Mouse (Mus musculus): ENCODE results near the gene 0610010K14Rik. TPM values are rescaled to one million over a fixed set of nuclear protein-coding genes. Genes with fewer than 3 reads are reported as not detected.
A peak's percentile ranks its signal among the peaks of the same experiment; 100 is the strongest.

Gene 0610010K14Rik
- polyA plus RNA-seq, 1 experiment from 2014 or later, result 229 TPM

DNA sequence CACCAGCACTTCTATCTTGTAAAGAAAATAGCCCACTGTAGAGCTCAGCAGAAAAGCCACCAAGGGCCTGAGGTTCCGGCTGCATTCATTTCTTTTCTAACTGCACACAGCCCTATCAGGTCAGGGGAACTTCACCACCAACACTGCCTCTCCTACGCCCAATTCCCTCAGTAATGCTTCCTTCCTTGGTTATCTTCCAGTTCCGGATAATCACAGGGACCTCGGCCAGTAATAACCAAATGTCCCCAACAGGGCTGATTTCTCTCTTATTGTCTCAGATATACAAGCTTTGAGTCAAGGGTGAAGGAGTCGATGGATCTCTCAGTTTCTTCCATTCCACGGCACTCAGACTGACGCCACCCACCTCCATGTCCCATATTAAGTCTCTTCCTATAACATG lies 30.4 kb downstream of the 0610010K14Rik start:
- Histone ChIP-seq H3K9me3 (ENCODE audit: control insufficient read depth, low read length) (no peaks in the 10 kb centered on the region), H3K36me3 (ENCODE audit: control insufficient read depth, insufficient read depth, low read length) (no peaks in the 10 kb centered on the region), H3K4me1 (replicated peaks; ENCODE audit: control insufficient read depth, insufficient read depth, low read length) (no peaks in the 10 kb centered on the region), H3K4me3 (ENCODE audit: low read depth, low read length) (no peak overlapping the region), H3K27me3 (ENCODE audit: control insufficient read depth, insufficient read depth, low read length) (no peaks in the 10 kb centered on the region; the same call in 1 of the 2 replicates), H3K9ac (ENCODE audit: low read depth, low read length) (no peak overlapping the region), H3K27ac (ENCODE audit: low read depth, low read length) (no peak overlapping the region), H3K4me2 (replicated peaks; ENCODE audit: low read depth, low read length) (no peak overlapping the region)
- DNase-seq (ENCODE audit: low spot score) (no peak), ATAC-seq (ENCODE audit: low FRiP score) (no peak)
- WGBS, result 85% methylated on average over 7 of the region's 7 CpGs

GRCm38 (mm10) chr11:70206801-70207200 lies 30.9 kb downstream of the 0610010K14Rik start:
- 87% methylated on average over 2 of the region's 2 CpGs for WGBS
- Histone ChIP-seq H3K4me2 (replicated peaks; ENCODE audit: low read depth, low read length) (no peak overlapping the region), H3K27ac (ENCODE audit: low read depth, low read length) (no peak overlapping the region), H3K27me3 (ENCODE audit: control insufficient read depth, insufficient read depth, low read length) (no peaks in the 10 kb centered on the region), H3K4me1 (replicated peaks; ENCODE audit: control insufficient read depth, insufficient read depth, low read length) (no peaks in the 10 kb centered on the region), H3K36me3 (ENCODE audit: control insufficient read depth, insufficient read depth, low read length) (no peaks in the 10 kb centered on the region), H3K4me3 (ENCODE audit: low read depth, low read length) (no peak overlapping the region), H3K9me3 (ENCODE audit: control insufficient read depth, low read length) (no peaks in the 10 kb centered on the region), H3K9ac (ENCODE audit: low read depth, low read length) (no peak overlapping the region)
- DNase-seq (ENCODE audit: low spot score) (no peak), ATAC-seq (ENCODE audit: low FRiP score) (no peak)

DNA sequence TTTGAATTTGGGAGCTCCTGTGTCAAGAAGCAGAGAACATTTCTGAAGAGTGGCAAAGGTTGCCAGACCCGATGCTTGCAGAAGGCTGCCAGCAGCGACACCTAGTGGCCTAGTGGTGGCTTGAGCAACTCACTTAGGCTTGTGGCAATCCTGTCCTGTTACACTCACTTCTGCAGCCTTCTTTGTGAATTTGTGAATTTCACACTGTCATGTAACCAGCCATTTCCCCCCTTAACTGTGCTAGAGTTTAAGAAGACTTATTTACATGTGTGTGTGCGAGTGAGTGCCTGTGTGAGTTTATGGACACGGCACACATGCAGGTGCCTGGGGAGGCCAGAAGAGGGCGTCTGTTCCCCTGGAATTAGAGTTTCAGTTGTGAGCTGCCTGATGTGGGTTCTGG lies 36.0 kb downstream of the 0610010K14Rik start:
- no peak for ATAC-seq (ENCODE audit: low FRiP score)
- no peaks in the 10 kb centered on the region for H3K36me3 ChIP-seq (ENCODE audit: control insufficient read depth, insufficient read depth, low read length)
- DNase-seq (ENCODE audit: low spot score), result peak; percentile 88
- H3K9ac ChIP-seq (ENCODE audit: low read depth, low read length), result no peak overlapping the region
- 35% methylated on average over 5 of the region's 5 CpGs for WGBS
- H3K27me3 ChIP-seq (ENCODE audit: control insufficient read depth, insufficient read depth, low read length), result no peaks in the 10 kb centered on the region
- no peak overlapping the region for H3K4me2 ChIP-seq (replicated peaks; ENCODE audit: low read depth, low read length)
- H3K4me3 ChIP-seq (ENCODE audit: low read depth, low read length), result no peak overlapping the region
- no peaks in the 10 kb centered on the region for H3K9me3 ChIP-seq (ENCODE audit: control insufficient read depth, low read length)
- H3K4me1 ChIP-seq (replicated peaks; ENCODE audit: control insufficient read depth, insufficient read depth, low read length), result no peaks in the 10 kb centered on the region
- no peak overlapping the region for H3K27ac ChIP-seq (ENCODE audit: low read depth, low read length)

DNA sequence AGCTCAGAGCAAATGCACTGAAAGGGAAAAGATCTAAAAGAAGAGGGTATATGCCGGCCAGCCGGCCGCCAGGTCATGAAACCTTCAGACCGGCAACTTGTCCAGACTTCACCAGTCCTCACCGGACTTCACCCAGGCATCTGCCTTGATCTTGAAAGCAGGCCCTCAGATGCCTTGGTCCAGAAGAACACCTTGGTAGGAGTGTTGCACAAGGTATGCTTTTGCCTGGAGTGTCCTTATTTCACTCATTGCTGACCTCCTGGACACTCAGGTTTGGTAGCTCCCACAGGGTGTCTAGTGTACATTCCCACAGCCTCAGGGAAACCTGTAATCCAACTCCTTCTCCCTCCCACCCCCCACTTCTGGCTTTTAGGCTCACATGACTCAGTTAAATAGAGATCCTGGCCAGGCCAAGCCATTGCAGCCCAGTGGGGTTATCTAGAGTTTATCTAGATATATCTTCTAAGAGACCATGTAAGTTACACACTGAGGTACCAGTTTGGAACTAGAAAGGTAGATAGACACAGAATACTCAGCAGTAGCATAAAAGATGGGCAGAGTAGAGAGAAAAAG lies 37.6 kb downstream of the 0610010K14Rik start:
- DNase-seq (ENCODE audit: low spot score), result no peak
- H3K27me3 ChIP-seq (ENCODE audit: control insufficient read depth, insufficient read depth, low read length), result no peaks in the 10 kb centered on the region
- 92% methylated on average over 5 of the region's 5 CpGs for WGBS

DNA sequence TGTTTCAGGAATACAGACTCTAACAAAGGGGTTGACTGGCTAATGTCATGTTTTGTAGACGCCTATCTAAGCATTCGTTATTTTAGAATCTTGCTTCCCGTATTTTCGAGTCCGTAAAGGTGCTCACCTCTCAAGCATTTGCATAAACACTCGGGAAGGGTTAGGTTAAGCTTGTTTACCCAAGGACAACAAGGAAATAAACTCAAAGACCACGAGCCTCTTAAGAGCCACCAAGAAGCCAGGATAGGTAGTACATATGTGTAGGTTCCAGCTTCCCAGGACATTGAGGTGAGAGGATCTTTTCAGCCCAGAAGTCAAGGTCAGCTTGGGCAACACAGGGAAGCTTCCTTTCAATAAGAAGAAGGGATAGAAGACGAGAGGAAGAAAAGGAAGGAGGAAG lies 38.6 kb downstream of the 0610010K14Rik start:
- Histone ChIP-seq H3K27me3 (ENCODE audit: control insufficient read depth, insufficient read depth, low read length) (no peaks in the 10 kb centered on the region), H3K27ac (ENCODE audit: low read depth, low read length) (no peak overlapping the region), H3K9me3 (ENCODE audit: control insufficient read depth, low read length) (no peaks in the 10 kb centered on the region), H3K9ac (ENCODE audit: low read depth, low read length) (no peak overlapping the region), H3K4me1 (replicated peaks; ENCODE audit: control insufficient read depth, insufficient read depth, low read length) (no peaks in the 10 kb centered on the region), H3K4me3 (ENCODE audit: low read depth, low read length) (no peak overlapping the region), H3K36me3 (ENCODE audit: control insufficient read depth, insufficient read depth, low read length) (no peaks in the 10 kb centered on the region), H3K4me2 (replicated peaks; ENCODE audit: low read depth, low read length) (no peak overlapping the region)
- DNase-seq (ENCODE audit: low spot score), result no peak
- WGBS, result 86% methylated on average over 8 of the region's 8 CpGs
- no peak for ATAC-seq (ENCODE audit: low FRiP score)

More for the DNA sequence above, 37.6 kb downstream of the 0610010K14Rik start:
- Histone ChIP-seq H3K9me3 (ENCODE audit: control insufficient read depth, low read length) (no peaks in the 10 kb centered on the region), H3K4me3 (ENCODE audit: low read depth, low read length) (no peak overlapping the region), H3K27ac (ENCODE audit: low read depth, low read length) (no peak overlapping the region), H3K4me1 (replicated peaks; ENCODE audit: control insufficient read depth, insufficient read depth, low read length) (no peaks in the 10 kb centered on the region), H3K4me2 (replicated peaks; ENCODE audit: low read depth, low read length) (no peak overlapping the region), H3K36me3 (ENCODE audit: control insufficient read depth, insufficient read depth, low read length) (no peaks in the 10 kb centered on the region), H3K9ac (ENCODE audit: low read depth, low read length) (no peak overlapping the region)
- no peak for ATAC-seq (ENCODE audit: low FRiP score)

GRCm38 (mm10) chr11:70198332-70198731 lies 39.4 kb downstream of the 0610010K14Rik start:
- no peak for DNase-seq (ENCODE audit: low spot score)
- 89% methylated on average over 3 of the region's 3 CpGs for WGBS
- ATAC-seq (ENCODE audit: low FRiP score), result no peak
- no peaks in the 10 kb centered on the region for H3K36me3 ChIP-seq (ENCODE audit: control insufficient read depth, insufficient read depth, low read length)
- no peaks in the 10 kb centered on the region for H3K9me3 ChIP-seq (ENCODE audit: control insufficient read depth, low read length)
- H3K9ac ChIP-seq (ENCODE audit: low read depth, low read length), result no peak overlapping the region
- H3K4me3 ChIP-seq (ENCODE audit: low read depth, low read length), result no peak overlapping the region
- no peak overlapping the region for H3K27ac ChIP-seq (ENCODE audit: low read depth, low read length)
- H3K4me2 ChIP-seq (replicated peaks; ENCODE audit: low read depth, low read length), result no peak overlapping the region
- H3K27me3 ChIP-seq (ENCODE audit: control insufficient read depth, insufficient read depth, low read length), result no peaks in the 10 kb centered on the region
- H3K4me1 ChIP-seq (replicated peaks; ENCODE audit: control insufficient read depth, insufficient read depth, low read length), result no peaks in the 10 kb centered on the region

GRCm38 (mm10) chr11:70193354-70194285 lies 44.1 kb downstream of the 0610010K14Rik start:
- H3K27ac ChIP-seq (ENCODE audit: low read depth, low read length), result no peak overlapping the region
- no peaks in the 10 kb centered on the region for H3K27me3 ChIP-seq (ENCODE audit: control insufficient read depth, insufficient read depth, low read length)
- no peak overlapping the region for H3K4me2 ChIP-seq (replicated peaks; ENCODE audit: low read depth, low read length)
- H3K9me3 ChIP-seq (ENCODE audit: control insufficient read depth, low read length), result no peaks in the 10 kb centered on the region
- no peaks in the 10 kb centered on the region for H3K4me1 ChIP-seq (replicated peaks; ENCODE audit: control insufficient read depth, insufficient read depth, low read length)
- H3K36me3 ChIP-seq (ENCODE audit: control insufficient read depth, insufficient read depth, low read length), result no peaks in the 10 kb centered on the region
- WGBS, result 60% methylated on average over 11 of the region's 11 CpGs
- H3K9ac ChIP-seq (ENCODE audit: low read depth, low read length), result no peak overlapping the region
- H3K4me3 ChIP-seq (ENCODE audit: low read depth, low read length), result no peak overlapping the region
- no peak for ATAC-seq (ENCODE audit: low FRiP score)
- DNase-seq (ENCODE audit: low spot score), result no peak

DNA sequence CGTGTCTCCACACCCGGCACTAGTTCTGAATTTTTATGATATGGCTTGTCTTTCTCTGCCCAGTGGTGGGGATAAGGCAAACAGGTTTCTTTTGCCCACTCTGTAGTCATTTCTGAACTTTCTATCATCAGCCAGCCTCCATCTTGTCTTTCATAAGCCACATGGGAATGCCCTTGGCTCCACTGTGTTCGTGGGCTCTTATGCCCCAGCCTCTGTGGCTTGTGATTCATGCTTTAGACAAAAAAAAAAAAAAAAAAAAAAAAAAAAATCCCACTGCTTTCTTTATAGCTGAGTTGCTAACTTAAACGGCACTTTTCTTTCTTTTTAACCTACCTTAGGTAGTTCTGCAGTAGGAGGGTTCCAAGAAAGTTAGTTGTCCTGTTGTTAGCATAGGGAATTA lies 45.6 kb downstream of the 0610010K14Rik start:
- Histone ChIP-seq H3K27ac (ENCODE audit: low read depth, low read length) (no peak overlapping the region), H3K36me3 (ENCODE audit: control insufficient read depth, insufficient read depth, low read length) (no peaks in the 10 kb centered on the region), H3K4me1 (replicated peaks; ENCODE audit: control insufficient read depth, insufficient read depth, low read length) (no peaks in the 10 kb centered on the region), H3K27me3 (ENCODE audit: control insufficient read depth, insufficient read depth, low read length) (no peaks in the 10 kb centered on the region), H3K9me3 (ENCODE audit: control insufficient read depth, low read length) (no peaks in the 10 kb centered on the region), H3K9ac (ENCODE audit: low read depth, low read length) (no peak overlapping the region), H3K4me2 (replicated peaks; ENCODE audit: low read depth, low read length) (no peak overlapping the region), H3K4me3 (ENCODE audit: low read depth, low read length) (no peak overlapping the region)
- WGBS, result 85% methylated on average over 4 of the region's 4 CpGs
- ATAC-seq (ENCODE audit: low FRiP score) (no peak), DNase-seq (ENCODE audit: low spot score) (no peak)

DNA sequence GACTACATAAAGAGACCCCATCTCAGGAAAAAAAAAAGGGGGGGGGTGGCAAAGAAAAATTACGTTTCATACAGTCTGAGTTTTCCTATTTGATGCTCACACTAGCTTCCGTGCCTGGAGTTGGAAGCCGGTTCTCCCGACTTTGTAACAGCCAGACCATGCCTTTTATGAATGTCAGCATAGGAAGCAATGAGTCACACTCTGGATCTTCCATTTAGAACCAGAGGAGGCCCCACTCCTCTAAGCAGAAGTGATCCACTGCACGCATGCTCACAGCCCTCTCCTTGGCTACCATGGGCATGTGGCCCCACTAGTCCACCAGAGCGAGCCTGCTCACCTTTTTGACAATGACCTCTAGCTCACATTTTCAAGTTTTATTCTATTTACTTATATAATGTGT lies 46.5 kb downstream of the 0610010K14Rik start:
- H3K9ac ChIP-seq (ENCODE audit: low read depth, low read length), result no peak overlapping the region
- no peaks in the 10 kb centered on the region for H3K36me3 ChIP-seq (ENCODE audit: control insufficient read depth, insufficient read depth, low read length)
- no peaks in the 10 kb centered on the region for H3K9me3 ChIP-seq (ENCODE audit: control insufficient read depth, low read length)
- no peak overlapping the region for H3K4me3 ChIP-seq (ENCODE audit: low read depth, low read length)
- ATAC-seq (ENCODE audit: low FRiP score), result no peak
- 94% methylated on average over 6 of the region's 6 CpGs for WGBS
- H3K4me2 ChIP-seq (replicated peaks; ENCODE audit: low read depth, low read length), result no peak overlapping the region
- H3K27ac ChIP-seq (ENCODE audit: low read depth, low read length), result no peak overlapping the region
- no peak for DNase-seq (ENCODE audit: low spot score)
- H3K27me3 ChIP-seq (ENCODE audit: control insufficient read depth, insufficient read depth, low read length), result no peaks in the 10 kb centered on the region
- no peaks in the 10 kb centered on the region for H3K4me1 ChIP-seq (replicated peaks; ENCODE audit: control insufficient read depth, insufficient read depth, low read length)

Measured in hindbrain, embryonic 11.5 days (tissue).